Mouse (Mus musculus) left cerebral cortex, postnatal 14 days (tissue): ENCODE data around the gene Gimap8. TPM values are rescaled to one million over a fixed set of nuclear protein-coding genes. Genes with fewer than 3 reads are reported as not detected.
A peak's percentile ranks its signal among the peaks of the same experiment; 100 is the strongest.
"Not testable (repeated sequence)": the region's sequence is repeated elsewhere in the genome, so short reads cannot be mapped to it uniquely, and the experiment has no call there.

Experiments used
- DNase-seq, 2 experiments: peaks; one replicate each; pipeline ENCODE4 v3.0.0; 2021 to 2022; ENCODE audit warnings: low spot score in 2 of 2, mixed read lengths in 1 of 2
- intact Hi-C: fragments of 180-260 bp; cut with DNase I; formaldehyde crosslinking; loops from one replicate; pipeline ENCODE4 v1.15.1; 2025
- total RNA-seq, 2 experiments: library from RNA; stranded (reverse); gene quantifications; 2 replicates each; pipeline ENCODE4 v1.2.3; 2021

Gene Gimap8
- total RNA-seq, 2 experiments from 2014 or later = 0.97 to 0.99 TPM

- no peak for DNase-seq
- intact Hi-C loops = no loop called here
Measured at GRCm38 (mm10) chr6:48675931-48676859, 29.2 kb downstream of the Gimap8 start, which contains the start of gene Gimap9. Gimap9 (plus strand) TSS chr6:48676129.

DNA sequence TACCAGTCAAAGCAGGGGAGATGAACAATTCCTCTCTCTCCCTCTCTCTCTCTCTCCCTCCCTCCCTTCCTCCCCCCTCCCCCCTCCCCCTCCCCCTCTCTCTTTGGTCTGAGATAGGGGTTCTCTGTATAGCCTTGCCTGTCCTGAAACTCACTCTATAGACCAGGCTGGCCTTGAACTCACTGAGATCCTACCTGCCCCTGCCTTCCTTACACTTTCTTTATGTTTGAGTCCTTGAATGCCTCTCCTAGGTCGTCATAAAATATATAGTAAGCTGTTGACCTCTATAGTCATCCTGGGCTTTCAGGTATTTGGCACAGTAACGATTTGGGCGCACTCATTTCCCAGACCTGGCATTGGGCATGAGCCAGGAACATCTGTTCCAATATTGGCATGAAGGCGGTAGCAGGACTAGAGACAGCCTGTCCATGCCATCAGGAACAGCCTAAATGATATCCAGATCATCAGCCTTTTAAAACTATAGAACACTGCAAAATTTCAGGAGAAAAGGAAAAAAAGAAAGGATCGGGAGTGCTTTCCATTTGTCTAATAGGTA lies 29.9 kb downstream of the Gimap8 start:
- no peak for DNase-seq
- intact Hi-C loops = no loop called here

GRCm38 (mm10) chr6:48677492-48678345 lies 30.7 kb downstream of the Gimap8 start:
- intact Hi-C loops = no loop called here
- DNase-seq = no peak

DNA sequence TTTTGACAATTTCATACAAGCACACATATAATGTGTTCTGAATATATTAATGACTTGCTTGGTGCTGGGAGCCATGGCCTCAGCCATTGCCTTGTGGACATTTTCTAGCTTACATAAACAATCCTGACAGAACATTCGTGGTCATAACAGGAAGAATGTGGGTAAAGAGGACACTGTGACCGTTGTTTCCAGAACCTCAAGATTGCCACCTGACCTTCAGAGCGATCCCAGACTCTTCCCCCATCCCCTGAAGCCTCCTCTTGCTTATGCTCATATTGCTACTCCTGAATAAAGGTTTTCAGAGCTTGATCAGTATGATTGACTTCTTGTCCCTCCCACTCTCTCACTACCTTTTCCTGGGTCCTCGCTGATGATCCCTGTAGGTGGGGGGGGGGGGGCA lies 31.4 kb downstream of the Gimap8 start:
- intact Hi-C loops = no loop called here
- no peak for DNase-seq

DNA sequence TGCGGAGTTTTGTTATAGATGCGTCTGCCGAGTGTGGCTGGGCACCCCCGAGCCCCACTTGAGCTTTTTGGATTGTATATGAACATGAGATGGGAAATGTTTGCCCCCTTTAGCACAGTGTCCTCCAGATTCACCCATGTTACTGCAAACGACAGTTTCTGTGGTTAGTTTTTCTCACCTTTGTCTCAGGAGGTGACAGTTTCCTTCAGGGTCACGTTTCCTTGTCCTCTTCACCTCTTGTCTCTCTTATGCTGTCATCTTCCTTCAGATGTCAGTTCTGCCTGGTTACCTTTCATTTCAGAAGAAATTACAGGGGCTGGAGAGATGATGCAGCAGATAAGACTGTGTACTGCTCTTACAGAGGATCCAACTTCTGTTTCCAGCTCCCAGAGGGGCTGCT lies 32.7 kb downstream of the Gimap8 start:
- DNase-seq = no peak
- intact Hi-C loops = no loop called here

DNA sequence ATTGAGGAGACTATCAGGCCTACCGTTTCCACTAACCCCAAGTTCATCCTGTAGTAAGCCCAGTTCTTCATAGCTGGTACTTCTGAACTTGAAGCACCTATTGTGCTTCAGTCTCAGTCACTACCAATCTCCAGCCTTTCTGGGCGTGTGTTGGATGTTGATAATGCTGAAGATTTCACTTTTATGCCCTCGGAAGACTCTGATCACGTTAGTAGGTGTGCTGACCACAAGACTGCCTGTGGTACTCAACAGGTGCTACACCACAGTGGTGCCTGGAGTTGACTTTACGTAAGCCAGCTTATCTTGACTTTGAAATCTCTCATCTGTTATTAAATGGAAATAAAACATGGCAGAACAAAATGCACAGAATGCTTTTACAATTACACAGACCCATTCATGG lies 33.4 kb downstream of the Gimap8 start:
- DNase-seq = no peak
- intact Hi-C loops = no loop called here

DNA sequence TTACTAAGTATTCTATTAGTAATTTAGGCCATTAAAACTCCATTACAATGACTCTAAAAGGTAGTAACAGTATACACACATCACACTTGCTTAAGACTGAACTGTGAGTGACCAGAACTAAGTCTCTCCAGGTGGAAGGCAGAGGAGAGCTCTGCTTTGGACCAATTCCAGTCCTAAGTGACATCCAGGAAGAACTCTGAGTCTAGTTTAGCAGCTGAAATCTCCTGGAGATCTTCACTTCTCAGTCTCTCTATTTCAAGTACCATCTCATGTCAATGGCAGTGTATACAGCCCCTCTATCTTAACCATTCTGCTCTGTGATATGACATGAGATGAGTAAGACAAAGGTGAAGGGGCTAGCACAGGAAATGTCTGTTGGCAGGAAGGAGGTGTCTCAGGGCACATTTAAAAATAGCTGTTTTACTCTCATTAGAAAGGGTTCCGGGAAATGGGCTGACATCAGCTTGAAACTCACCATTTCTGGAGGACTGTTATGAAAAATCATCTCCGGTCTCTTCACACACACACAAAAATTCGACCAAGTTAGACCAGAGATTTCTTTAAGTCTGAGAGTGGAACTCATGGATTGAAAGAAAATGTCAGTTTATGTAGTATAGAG lies 34.5 kb downstream of the Gimap8 start:
- no peak for DNase-seq
- intact Hi-C loops = no loop called here

- intact Hi-C loops = no loop called here
- peak; percentile 5 to 9 for DNase-seq
Measured at GRCm38 (mm10) chr6:48682271-48682670, 35.2 kb downstream of the Gimap8 start.

GRCm38 (mm10) chr6:48683263-48683821 lies 36.3 kb downstream of the Gimap8 start:
- not testable (repeated sequence) for DNase-seq

DNA sequence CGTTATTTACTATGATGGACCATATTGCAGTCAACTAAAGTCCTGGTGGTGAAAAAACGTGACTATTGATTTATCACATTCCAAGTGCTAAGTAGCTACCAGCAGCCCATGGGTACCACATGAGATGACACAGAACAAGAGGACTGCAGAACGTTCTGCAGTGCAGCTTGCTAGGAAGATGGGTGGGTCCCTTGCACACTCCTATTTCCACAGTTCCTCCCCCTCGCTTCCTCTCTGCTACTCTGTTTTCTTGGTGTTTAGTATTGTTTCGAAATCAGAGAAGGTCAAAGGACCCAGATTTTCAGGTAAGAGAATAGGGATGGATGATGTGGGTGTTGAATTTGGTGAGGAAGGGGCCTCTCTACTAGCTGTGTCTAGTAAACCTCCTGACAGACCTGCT lies 37.3 kb downstream of the Gimap8 start, which contains the start of gene Gimap4:
Gene Gimap4 (plus strand): TSS at position 231 of the 400 bp plus-strand sequence.
- intact Hi-C loops = no loop called here
- no peak for DNase-seq

More at GRCm38 (mm10) chr6:48683263-48683821, 36.3 kb downstream of the Gimap8 start:
- intact Hi-C loops = not testable (repeated sequence)

- intact Hi-C loops = no loop called here
- no peak for DNase-seq
Measured at GRCm38 (mm10) chr6:48684806-48685205, 37.8 kb downstream of the Gimap8 start.

GRCm38 (mm10) chr6:48685251-48685650 lies 38.2 kb downstream of the Gimap8 start:
- no peak for DNase-seq
- intact Hi-C loops = no loop called here

GRCm38 (mm10) chr6:48685694-48686665 lies 38.9 kb downstream of the Gimap8 start:
- intact Hi-C loops = no loop called here
- no peak for DNase-seq

- intact Hi-C loops = no loop called here
- DNase-seq = no peak
Measured at GRCm38 (mm10) chr6:48687077-48687476, 40.0 kb downstream of the Gimap8 start.

GRCm38 (mm10) chr6:48689320-48689719 lies 42.3 kb downstream of the Gimap8 start:
- intact Hi-C loops = no loop called here
- no peak for DNase-seq

- DNase-seq = no peak
- intact Hi-C loops = no loop called here
Measured at GRCm38 (mm10) chr6:48692962-48693361, 45.9 kb downstream of the Gimap8 start.

DNA sequence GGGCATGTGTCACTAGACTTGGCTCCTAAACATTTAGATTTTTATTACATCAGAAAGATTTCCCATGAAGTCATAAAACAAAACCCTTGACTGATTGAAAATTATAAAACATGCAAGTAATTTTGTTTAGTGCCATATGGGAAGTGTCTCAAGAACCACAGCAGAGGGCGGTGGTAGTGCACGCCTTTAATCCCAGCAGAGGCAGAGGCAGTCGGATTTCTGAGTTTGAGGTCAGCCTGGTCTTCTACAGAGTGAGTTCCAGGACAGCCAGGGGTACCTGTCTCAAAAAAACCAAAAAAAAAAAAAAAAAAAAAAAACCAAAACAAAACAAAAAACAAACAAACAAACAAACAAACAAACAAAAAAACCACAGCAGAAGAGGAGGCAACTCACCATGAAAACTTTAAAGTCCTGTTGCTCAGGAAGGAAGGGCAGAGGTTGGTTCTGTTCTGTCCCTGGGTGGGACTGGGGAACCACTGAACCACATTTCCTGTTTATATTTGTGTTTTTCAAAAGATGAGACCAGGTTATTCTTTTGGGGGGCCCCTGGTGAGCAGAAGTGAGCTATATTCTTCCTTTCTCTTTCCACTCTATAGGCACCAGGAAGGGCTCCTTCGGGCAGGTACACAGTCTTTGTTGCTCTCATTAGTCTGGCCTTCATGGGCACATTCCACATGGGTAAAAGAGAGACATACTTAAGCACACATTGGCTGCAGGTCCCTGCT lies 50.0 kb downstream of the Gimap8 start:
- intact Hi-C loops = no loop called here
- no peak for DNase-seq
